ENCODE assay signal across 11 mouse cellular contexts in the genomic region with DNA sequence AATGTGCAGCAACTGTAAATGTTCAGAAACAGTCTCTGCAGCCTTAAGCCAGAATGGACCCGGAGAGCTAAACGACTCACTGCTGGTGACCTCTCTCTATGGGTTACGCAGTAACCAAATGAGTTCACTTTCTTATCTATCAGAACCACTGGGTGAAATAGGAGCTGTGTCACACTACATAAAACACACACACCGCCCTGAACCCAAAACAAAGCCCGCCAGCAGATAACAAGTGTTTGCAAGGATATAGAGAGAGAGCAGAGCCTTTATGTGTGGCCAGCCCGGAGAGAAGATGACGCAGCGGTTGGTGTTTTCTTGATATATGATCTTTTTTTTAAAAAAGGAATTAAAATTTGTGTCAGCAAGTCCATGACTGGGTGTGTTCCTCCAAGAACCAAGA.
A peak's percentile ranks its signal among the peaks of the same experiment; 100 is the strongest.
DNase-seq lines count a peak whose midpoint lies in the region; ATAC-seq and TF ChIP-seq lines count a peak whose summit lies in the region.
"Had no signal": no experiment of that assay in that cellular context is flagged by ENCODE, and none has a peak within 500 bp of the region (broad histone marks: within the 10 kb centered on the region; RNA-seq: fewer than 3 reads in every experiment).

No protein-coding gene starts in this region.

- peaks cover 35% of the 10 kb centered on the region for H3K4me1 ChIP-seq in cerebellum, adult 2 months (ENCODE audit: control insufficient read depth, insufficient read depth, low read length)
- H3K4me1 ChIP-seq in kidney, embryonic 16.5 days (ENCODE audit: insufficient read depth, low read length) = peaks cover 21% of the 10 kb centered on the region
- H3K4me1 ChIP-seq in limb, embryonic 15.5 days = peaks cover 27% of the 10 kb centered on the region
- peaks cover 22% of the 10 kb centered on the region for H3K4me1 ChIP-seq in olfactory bulb, adult 2 months (ENCODE audit: control insufficient read depth, insufficient read depth, low read length)

- H3K9ac ChIP-seq in kidney, embryonic 16.5 days (replicated peaks; ENCODE audit: low read length) = no peak overlapping the region
- H3K9ac ChIP-seq in limb, embryonic 15.5 days = no peak overlapping the region
- H3K9ac ChIP-seq: neural tube, embryonic 12.5 days had no signal

- no peak for TF ChIP-seq POLR2A in cerebellum, adult 2 months (IDR thresholded peaks at IDR 0.05; ENCODE audit: borderline replicate concordance, insufficient read depth, low read length)
- no peak for TF ChIP-seq POLR2A in olfactory bulb, adult 2 months (IDR thresholded peaks at IDR 0.05; ENCODE audit: insufficient read depth, low read depth, low read length)

- H3K4me3 ChIP-seq in cerebellum, adult 2 months (replicated peaks; ENCODE audit: insufficient read depth, low read depth, low read length) = no peak overlapping the region
- H3K4me3 ChIP-seq in kidney, embryonic 16.5 days (ENCODE audit: low read length) = no peak overlapping the region
- H3K4me3 ChIP-seq in limb, embryonic 15.5 days = no peak overlapping the region
- no peak overlapping the region for H3K4me3 ChIP-seq in olfactory bulb, adult 2 months (ENCODE audit: insufficient read depth, low read depth, low read length)
- H3K4me3 ChIP-seq: neural tube, embryonic 12.5 days had no signal

- DNase-seq in cerebellum, adult 2 months = no peak
- DNase-seq in cerebellum, adult 9-10 months = no peak
- DNase-seq in kidney, postnatal 10 days = no peak
- no peak for DNase-seq in embryo, embryonic 10.5 days (ENCODE audit: low spot score)
- DNase-seq in layer of hippocampus, adult 11-12 months (ENCODE audit: low spot score) = no peak

- no peaks in the 10 kb centered on the region for H3K36me3 ChIP-seq in kidney, embryonic 16.5 days (ENCODE audit: insufficient read depth, low read length)
- no peaks in the 10 kb centered on the region for H3K36me3 ChIP-seq in limb, embryonic 15.5 days
- H3K36me3 ChIP-seq: neural tube, embryonic 12.5 days had no signal

- no peak overlapping the region for H3K4me2 ChIP-seq in kidney, embryonic 16.5 days (replicated peaks; ENCODE audit: low read depth, low read length)
- no peak overlapping the region for H3K4me2 ChIP-seq in limb, embryonic 15.5 days
- H3K4me2 ChIP-seq: midbrain, embryonic 11.5 days; neural tube, embryonic 12.5 days had no signal

- no peaks in the 10 kb centered on the region for H3K9me3 ChIP-seq in kidney, embryonic 16.5 days (ENCODE audit: low read length)
- no peaks in the 10 kb centered on the region for H3K9me3 ChIP-seq in limb, embryonic 15.5 days
- H3K9me3 ChIP-seq: neural tube, embryonic 12.5 days had no signal

- no peaks in the 10 kb centered on the region for H3K27me3 ChIP-seq in cerebellum, adult 2 months (ENCODE audit: control insufficient read depth, insufficient read depth, low read length)
- H3K27me3 ChIP-seq in kidney, embryonic 16.5 days (ENCODE audit: insufficient read depth, low read length) = no peaks in the 10 kb centered on the region
- H3K27me3 ChIP-seq in limb, embryonic 15.5 days = no peaks in the 10 kb centered on the region
- H3K27me3 ChIP-seq: neural tube, embryonic 12.5 days had no signal

- no peak for TF ChIP-seq CTCF in cerebellum, adult 2 months (IDR thresholded peaks at IDR 0.05; ENCODE audit: borderline replicate concordance, insufficient read depth, low read depth, low read length)
- no peak for TF ChIP-seq CTCF in olfactory bulb, adult 2 months (IDR thresholded peaks at IDR 0.05; ENCODE audit: insufficient read depth, low read depth, low read length)

- 0 out of 2 replicates have a peak overlapping the region, but pooled peaks have one; percentile 15 for H3K27ac ChIP-seq in cerebellum, adult 2 months (ENCODE audit: insufficient read depth, low read length)
- peak overlapping the region; percentile 86 for H3K27ac ChIP-seq in kidney, embryonic 16.5 days (ENCODE audit: low read length)
- peak overlapping the region; percentile 75; the same call in 1 of the 2 replicates for H3K27ac ChIP-seq in limb, embryonic 15.5 days
- peak overlapping the region; percentile 96; the same call in 1 of the 2 replicates for H3K27ac ChIP-seq in olfactory bulb, adult 2 months (ENCODE audit: insufficient read depth, low read depth, low read length)
- H3K27ac ChIP-seq: neural tube, embryonic 12.5 days had no signal

- 87% methylated on average over 8 of the region's 8 CpGs for WGBS in cerebellum, adult 2 months
- 38% methylated on average over 8 of the region's 8 CpGs for WGBS in kidney, embryonic 16.5 days
- 61% methylated on average over 8 of the region's 8 CpGs for WGBS in limb, embryonic 15.5 days
- 83% methylated on average over 8 of the region's 8 CpGs for whole genome bisulfite sequencing in olfactory bulb, adult 2 months

- ATAC-seq in kidney, embryonic 16.5 days (ENCODE audit: low FRiP score, low TSS enrichment) = peak; percentile 70
- no peak for ATAC-seq in limb, embryonic 15.5 days (ENCODE audit: insufficient number of reproducible peaks, low FRiP score, low TSS enrichment, low read depth)
- ATAC-seq: intestine, embryonic 16.5 days had no signal

Comparison
In these comparisons a context has a peak if more than half of its experiments do, and no peak if none do; other contexts are left out.
1. H3K27ac ChIP-seq: peak in every context shown above with its lines; median percentile 96 in olfactory bulb, adult 2 months; 86 in kidney, embryonic 16.5 days; 75 in limb, embryonic 15.5 days; 15 in cerebellum, adult 2 months.